Comparison of ENCODE assay signal across 24 mouse cellular contexts in the genomic region with DNA sequence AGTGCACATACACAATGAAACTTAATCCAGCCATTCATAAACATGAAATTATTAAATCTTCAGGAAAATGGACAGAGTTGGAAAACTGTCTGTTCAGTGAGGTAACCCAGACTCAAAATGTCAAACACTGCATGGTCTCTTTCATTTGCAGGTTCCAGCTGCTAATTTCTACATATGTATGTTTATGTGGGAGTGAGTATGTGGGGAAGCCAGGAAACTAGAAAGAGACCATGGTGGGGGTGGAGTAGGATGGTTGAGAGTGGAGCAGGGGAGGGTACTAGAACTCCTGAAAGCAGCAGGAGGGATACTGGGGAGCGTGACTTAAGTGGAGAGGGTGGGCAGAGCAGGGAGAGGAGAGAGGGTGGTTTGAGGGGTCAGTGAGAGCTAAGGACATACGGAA. TPM values are rescaled to one million over a fixed set of nuclear protein-coding genes. Genes with fewer than 3 reads are reported as not detected.
DNase-seq lines count a peak whose midpoint lies in the region; ATAC-seq and TF ChIP-seq lines count a peak whose summit lies in the region.
"Had no signal": no experiment of that assay in that cellular context is flagged by ENCODE, and none has a peak within 500 bp of the region (broad histone marks: within the 10 kb centered on the region; RNA-seq: fewer than 3 reads in every experiment).

No protein-coding gene starts in this region.

- peak; percentile 47; the same call in 1 of the 2 replicates for ATAC-seq in intestine, embryonic 14.5 days (replicated peaks; ENCODE audit: low FRiP score, low TSS enrichment, low read depth)
- ATAC-seq in intestine, postnatal 0 days = no peak
- peak; percentile 45 for ATAC-seq in intestine, embryonic 15.5 days
- ATAC-seq in intestine, embryonic 16.5 days = no peak
- ATAC-seq: forebrain, embryonic 14.5 days had no signal

- H3K27me3 ChIP-seq in intestine, embryonic 14.5 days (replicated peaks; ENCODE audit: control insufficient read depth, insufficient read depth, low read length) = no peaks in the 10 kb centered on the region
- H3K27me3 ChIP-seq in intestine, postnatal 0 days (replicated peaks; ENCODE audit: control insufficient read depth, insufficient read depth, low read length) = no peaks in the 10 kb centered on the region
- H3K27me3 ChIP-seq in intestine, embryonic 15.5 days (replicated peaks) = no peaks in the 10 kb centered on the region
- H3K27me3 ChIP-seq in intestine, embryonic 16.5 days (replicated peaks; ENCODE audit: control insufficient read depth, insufficient read depth, low read length) = no peaks in the 10 kb centered on the region
- H3K27me3 ChIP-seq: embryonic facial prominence, embryonic 13.5 days; embryonic facial prominence, embryonic 15.5 days; forebrain, embryonic 12.5 days had no signal

- no peak for DNase-seq in intestine, embryonic 14.5 days (ENCODE audit: low spot score)
- DNase-seq in gastrocnemius, adult 18-20 months (ENCODE audit: low spot score) = no peak
- no peak for DNase-seq in layer of hippocampus, adult 8-10 months (ENCODE audit: low spot score in 2 of 2)
- DNase-seq: adrenal gland, adult 2 months; adrenal gland, postnatal 10 days; adrenal gland, postnatal 25 days; cerebellum, adult 11 months; cerebellum, adult 18-20 months; cerebellum, adult 8-10 months; cerebellum, adult 9-11 months; cerebellum, postnatal 36 days; embryo, embryonic 11 days had no signal

- no peak overlapping the region for H3K9ac ChIP-seq in intestine, embryonic 14.5 days (ENCODE audit: low read length)
- H3K9ac ChIP-seq in intestine, postnatal 0 days (ENCODE audit: low read depth, low read length) = no peak overlapping the region
- H3K9ac ChIP-seq in intestine, embryonic 15.5 days = no peak overlapping the region
- H3K9ac ChIP-seq in intestine, embryonic 16.5 days (ENCODE audit: low read depth, low read length) = no peak overlapping the region
- H3K9ac ChIP-seq: embryonic facial prominence, embryonic 13.5 days; embryonic facial prominence, embryonic 15.5 days; forebrain, embryonic 12.5 days had no signal

- H3K27ac ChIP-seq in intestine, embryonic 14.5 days (ENCODE audit: low read depth) = no peak overlapping the region; the same call in 1 of the 2 replicates
- H3K27ac ChIP-seq in intestine, postnatal 0 days (ENCODE audit: low read depth, low read length) = no peak overlapping the region
- 0 out of 2 replicates have a peak overlapping the region, but pooled peaks have one; percentile 22 for H3K27ac ChIP-seq in intestine, embryonic 15.5 days
- H3K27ac ChIP-seq in intestine, embryonic 16.5 days (ENCODE audit: low read length) = peak overlapping the region; percentile 43; the same call in 1 of the 2 replicates
- H3K27ac ChIP-seq: embryonic facial prominence, embryonic 13.5 days; embryonic facial prominence, embryonic 15.5 days; forebrain, embryonic 10.5 days; forebrain, embryonic 12.5 days had no signal

- H3K4me3 ChIP-seq in intestine, embryonic 14.5 days (ENCODE audit: low read depth, low read length) = no peak overlapping the region
- no peak overlapping the region for H3K4me3 ChIP-seq in intestine, postnatal 0 days (ENCODE audit: low read depth, low read length)
- H3K4me3 ChIP-seq in intestine, embryonic 15.5 days (replicated peaks) = no peak overlapping the region
- H3K4me3 ChIP-seq in intestine, embryonic 16.5 days (ENCODE audit: low read length) = no peak overlapping the region
- H3K4me3 ChIP-seq: embryonic facial prominence, embryonic 13.5 days; embryonic facial prominence, embryonic 15.5 days; erythroblast, embryonic 14.5 days; forebrain, embryonic 10.5 days; forebrain, embryonic 12.5 days had no signal

- no peaks in the 10 kb centered on the region for H3K9me3 ChIP-seq in intestine, embryonic 14.5 days (ENCODE audit: control insufficient read depth, low read length)
- no peaks in the 10 kb centered on the region for H3K9me3 ChIP-seq in intestine, postnatal 0 days (ENCODE audit: control insufficient read depth)
- H3K9me3 ChIP-seq in intestine, embryonic 15.5 days = no peaks in the 10 kb centered on the region
- H3K9me3 ChIP-seq in intestine, embryonic 16.5 days (ENCODE audit: control insufficient read depth, low read length) = no peaks in the 10 kb centered on the region
- H3K9me3 ChIP-seq: embryonic facial prominence, embryonic 13.5 days; embryonic facial prominence, embryonic 15.5 days; forebrain, embryonic 10.5 days; forebrain, embryonic 12.5 days had no signal

- TF ChIP-seq CTCF in intestine, postnatal 0 days (IDR thresholded peaks at IDR 0.05; ENCODE audit: low read depth) = no peak

- H3K36me3 ChIP-seq in intestine, embryonic 14.5 days (ENCODE audit: control insufficient read depth, insufficient read depth, low read length) = peaks cover 22% of the 10 kb centered on the region
- no peaks in the 10 kb centered on the region; the same call in 1 of the 2 replicates for H3K36me3 ChIP-seq in intestine, postnatal 0 days (ENCODE audit: control insufficient read depth, insufficient read depth)
- no peaks in the 10 kb centered on the region for H3K36me3 ChIP-seq in intestine, embryonic 15.5 days
- peaks cover 3% of the 10 kb centered on the region; the same call in 1 of the 2 replicates for H3K36me3 ChIP-seq in intestine, embryonic 16.5 days (ENCODE audit: control insufficient read depth, insufficient read depth, low read length)
- H3K36me3 ChIP-seq: forebrain, embryonic 12.5 days had no signal

- 44% methylated on average over 2 of the region's 2 CpGs for WGBS in intestine, embryonic 14.5 days
- WGBS in intestine, postnatal 0 days = 81% methylated on average over 2 of the region's 2 CpGs
- WGBS in intestine, embryonic 15.5 days = 44% methylated on average over 2 of the region's 2 CpGs
- WGBS in intestine, embryonic 16.5 days = 57% methylated on average over 2 of the region's 2 CpGs

- peaks cover 11% of the 10 kb centered on the region; the same call in 1 of the 2 replicates for H3K4me1 ChIP-seq in intestine, embryonic 14.5 days (replicated peaks; ENCODE audit: control insufficient read depth, insufficient read depth, low read length)
- no peaks in the 10 kb centered on the region for H3K4me1 ChIP-seq in intestine, postnatal 0 days (replicated peaks; ENCODE audit: control insufficient read depth, insufficient read depth, low read length)
- peaks cover 5% of the 10 kb centered on the region; the same call in 1 of the 2 replicates for H3K4me1 ChIP-seq in intestine, embryonic 15.5 days (replicated peaks)
- no peaks in the 10 kb centered on the region for H3K4me1 ChIP-seq in intestine, embryonic 16.5 days (ENCODE audit: control insufficient read depth, insufficient read depth, low read length)
- H3K4me1 ChIP-seq: forebrain, embryonic 12.5 days had no signal

- H3K4me2 ChIP-seq in intestine, embryonic 14.5 days (ENCODE audit: low read length) = no peak overlapping the region
- H3K4me2 ChIP-seq in intestine, postnatal 0 days (replicated peaks; ENCODE audit: low read depth) = no peak overlapping the region
- no peak overlapping the region for H3K4me2 ChIP-seq in intestine, embryonic 15.5 days (replicated peaks)
- no peak overlapping the region for H3K4me2 ChIP-seq in intestine, embryonic 16.5 days (ENCODE audit: low read depth, low read length)
- H3K4me2 ChIP-seq: embryonic facial prominence, embryonic 13.5 days; embryonic facial prominence, embryonic 15.5 days; forebrain, embryonic 12.5 days had no signal

RNA-seq across cellular contexts. Expression of a gene that starts 14.8 kb away (rescaled TPM):
- polyA plus RNA-seq in intestine, embryonic 14.5 days (2014; fragmentation: Nextera tagmentation; extraction: Ambion mirVana) = 0.24 and 0.42 TPM in 2 replicates
- 0.46 and 0.55 TPM in 2 replicates for polyA plus RNA-seq in intestine, postnatal 0 days (2015; fragmentation: Nextera tagmentation; extraction: Ambion mirVana)
- polyA plus RNA-seq in intestine, embryonic 15.5 days (2015; fragmentation: Nextera tagmentation; extraction: Ambion mirVana) = 0.36 and 0.66 TPM in 2 replicates
- 0.27 and 0.38 TPM in 2 replicates for polyA plus RNA-seq in intestine, embryonic 16.5 days (2015; fragmentation: Nextera tagmentation; extraction: Ambion mirVana)
- total RNA-seq in gastrocnemius, adult 18-20 months (2021) = under 1 TPM in 1 of 2 experiments, not detected in 1; 0.09 TPM
- total RNA-seq in layer of hippocampus, adult 8-10 months (2022) = under 1 TPM in 2 of 4 experiments, not detected in 2; 0.22 to 0.34 TPM
- total RNA-seq: common myeloid progenitor, adult 5-6 weeks; MEL had no signal
- polyA plus RNA-seq: C2C12; erythroblast, embryonic 14.5 days; forebrain, embryonic 14.5 days had no signal

Comparison
In these comparisons a context has a peak if more than half of its experiments do, and no peak if none do; other contexts are left out.
1. ATAC-seq: peak in intestine, embryonic 14.5 days (single experiment) and intestine, embryonic 15.5 days (single experiment); none in intestine, postnatal 0 days (single experiment) and intestine, embryonic 16.5 days (single experiment).
2. H3K27ac ChIP-seq: peak in intestine, embryonic 15.5 days (single experiment) and intestine, embryonic 16.5 days (single experiment); none in intestine, embryonic 14.5 days (single experiment) and intestine, postnatal 0 days (single experiment).